Mouse (Mus musculus): Measurements from ENCODE around the gene Chfr. TPM values are rescaled to one million over a fixed set of nuclear protein-coding genes. Genes with fewer than 3 reads are reported as not detected.
"Not testable (repeated sequence)": the region's sequence is repeated elsewhere in the genome, so short reads cannot be mapped to it uniquely, and the experiment has no call there.

Gene Chfr
- polyA plus RNA-seq, 1 experiment from 2014 or later, result 32.6 TPM

- WGBS, result 90% methylated on average over 19 of the region's 19 CpGs
- no peak overlapping the region for H3K4me2 ChIP-seq
- peaks cover 25% of the 10 kb centered on the region for H3K4me1 ChIP-seq
- ATAC-seq (ENCODE audit: insufficient read depth, low FRiP score, low read depth), result no peak
- H3K27me3 ChIP-seq (replicated peaks), result no peaks in the 10 kb centered on the region
- H3K9ac ChIP-seq, result no peak overlapping the region
- no peaks in the 10 kb centered on the region for H3K9me3 ChIP-seq
- peaks cover 34% of the 10 kb centered on the region for H3K36me3 ChIP-seq
- no peak overlapping the region for H3K4me3 ChIP-seq (replicated peaks)
- no peak overlapping the region for H3K27ac ChIP-seq
These were observed 32.6 kb upstream of the Chfr start for GRCm38 (mm10) chr5:110102853-110103625.

- Histone ChIP-seq H3K27ac (no peak overlapping the region), H3K4me2 (no peak overlapping the region), H3K9ac (no peak overlapping the region), H3K9me3 (no peaks in the 10 kb centered on the region), H3K36me3 (peaks cover 34% of the 10 kb centered on the region), H3K4me1 (peaks cover 25% of the 10 kb centered on the region), H3K4me3 (replicated peaks) (no peak overlapping the region), H3K27me3 (replicated peaks) (no peaks in the 10 kb centered on the region)
- ATAC-seq (ENCODE audit: insufficient read depth, low FRiP score, low read depth), result no peak
- WGBS, result 95% methylated on average over 27 of the region's 27 CpGs
These were observed 31.6 kb upstream of the Chfr start for GRCm38 (mm10) chr5:110103901-110104615.

GRCm38 (mm10) chr5:110104616-110105380 lies 30.8 kb upstream of the Chfr start:
- Histone ChIP-seq H3K4me2 (no peak overlapping the region), H3K4me1 (peaks cover 25% of the 10 kb centered on the region), H3K9ac (no peak overlapping the region), H3K9me3 (no peaks in the 10 kb centered on the region), H3K27me3 (replicated peaks) (no peaks in the 10 kb centered on the region), H3K36me3 (peaks cover 34% of the 10 kb centered on the region), H3K4me3 (replicated peaks) (no peak overlapping the region), H3K27ac (no peak overlapping the region)
- 95% methylated on average over 36 of the region's 36 CpGs for WGBS
- no peak for ATAC-seq (ENCODE audit: insufficient read depth, low FRiP score, low read depth)

GRCm38 (mm10) chr5:110106140-110106871 lies 29.3 kb upstream of the Chfr start:
- ATAC-seq (ENCODE audit: insufficient read depth, low FRiP score, low read depth), result no peak
- Histone ChIP-seq H3K9ac (no peak overlapping the region), H3K4me1 (peaks cover 16% of the 10 kb centered on the region), H3K27ac (no peak overlapping the region; the same call in 1 of the 2 replicates), H3K4me2 (peak overlapping the region; percentile 87), H3K9me3 (no peaks in the 10 kb centered on the region), H3K36me3 (peaks cover 34% of the 10 kb centered on the region), H3K27me3 (replicated peaks) (no peaks in the 10 kb centered on the region), H3K4me3 (replicated peaks) (peak overlapping the region; percentile 84)
- 95% methylated on average over 26 of the region's 26 CpGs for whole genome bisulfite sequencing

GRCm38 (mm10) chr5:110106901-110107564 lies 28.6 kb upstream of the Chfr start:
- no peaks in the 10 kb centered on the region for H3K9me3 ChIP-seq
- peaks cover 34% of the 10 kb centered on the region for H3K36me3 ChIP-seq
- peak overlapping the region; percentile 84 for H3K4me3 ChIP-seq (replicated peaks)
- no peak; the same call in 1 of the 2 replicates for ATAC-seq (ENCODE audit: insufficient read depth, low FRiP score, low read depth)
- peak overlapping the region; percentile 100 for H3K27ac ChIP-seq
- peak overlapping the region; percentile 87 for H3K4me2 ChIP-seq
- H3K4me1 ChIP-seq, result peaks cover 9% of the 10 kb centered on the region
- 13% methylated on average over 41 of the region's 41 CpGs for WGBS
- H3K27me3 ChIP-seq (replicated peaks), result no peaks in the 10 kb centered on the region
- peak overlapping the region; percentile 67; the same call in 1 of the 2 replicates for H3K9ac ChIP-seq

- peak within 1 kb of the TSS; percentile 100 for H3K27ac ChIP-seq
- peak within 1 kb of the TSS; percentile 87 for H3K4me2 ChIP-seq
- H3K36me3 ChIP-seq, result peaks cover 38% of the 10 kb centered on the region
- H3K4me1 ChIP-seq, result peaks cover 8% of the 10 kb centered on the region
- no peaks in the 10 kb centered on the region for H3K9me3 ChIP-seq
- peak; percentile 90 for ATAC-seq (ENCODE audit: insufficient read depth, low FRiP score, low read depth)
- peak within 1 kb of the TSS; percentile 67 for H3K9ac ChIP-seq
- no peaks in the 10 kb centered on the region for H3K27me3 ChIP-seq (replicated peaks)
- H3K4me3 ChIP-seq (replicated peaks), result peak within 1 kb of the TSS; percentile 84
- WGBS, result under 1% methylated on average over 71 of the region's 71 CpGs
These were observed 27.9 kb upstream of the Chfr start, which contains the start of gene Gtpbp6 for GRCm38 (mm10) chr5:110107581-110108304. Gene Gtpbp6, minus strand, starts transcription at chr5:110108197.

GRCm38 (mm10) chr5:110108305-110108628 lies 27.4 kb upstream of the Chfr start:
- Histone ChIP-seq H3K4me1 (peaks cover 8% of the 10 kb centered on the region), H3K27ac (peak overlapping the region; percentile 100), H3K9me3 (no peaks in the 10 kb centered on the region), H3K4me3 (replicated peaks) (peak overlapping the region; percentile 84), H3K9ac (no peak overlapping the region), H3K36me3 (peaks cover 40% of the 10 kb centered on the region), H3K4me2 (peak overlapping the region; percentile 87), H3K27me3 (replicated peaks) (no peaks in the 10 kb centered on the region)
- 0% methylated on average over 7 of the region's 7 CpGs for whole genome bisulfite sequencing
- ATAC-seq (ENCODE audit: insufficient read depth, low FRiP score, low read depth), result no peak

- 1% methylated on average over 12 of the region's 12 CpGs for WGBS
- no peaks in the 10 kb centered on the region for H3K27me3 ChIP-seq (replicated peaks)
- peak within 1 kb of the TSS; percentile 37; the same call in 1 of the 2 replicates for H3K9ac ChIP-seq
- H3K36me3 ChIP-seq, result peaks cover 23% of the 10 kb centered on the region
- H3K27ac ChIP-seq, result peak within 1 kb of the TSS; percentile 82
- H3K9me3 ChIP-seq, result no peaks in the 10 kb centered on the region
- peak; percentile 11 for ATAC-seq (ENCODE audit: insufficient read depth, low FRiP score, low read depth)
- peaks cover 8% of the 10 kb centered on the region for H3K4me1 ChIP-seq
- H3K4me3 ChIP-seq (replicated peaks), result peak within 1 kb of the TSS; percentile 58
- peak within 1 kb of the TSS; percentile 80 for H3K4me2 ChIP-seq
These were observed 25.6 kb upstream of the Chfr start, which contains the start of gene Zfp605 for GRCm38 (mm10) chr5:110109991-110110441. Gene Zfp605, plus strand, starts transcription at chr5:110110092.

- not testable (repeated sequence) for H3K9me3 ChIP-seq; H3K27ac ChIP-seq; H3K4me1 ChIP-seq; H3K9ac ChIP-seq; H3K4me3 ChIP-seq (replicated peaks); H3K27me3 ChIP-seq (replicated peaks); ATAC-seq (ENCODE audit: insufficient read depth, low FRiP score, low read depth); H3K4me2 ChIP-seq
- WGBS, result 83% methylated on average over 3 of the region's 3 CpGs
- H3K36me3 ChIP-seq, result peaks cover 11% of the 10 kb centered on the region
These were observed 13.3 kb upstream of the Chfr start for GRCm38 (mm10) chr5:110122380-110122779.

- Histone ChIP-seq H3K4me2 (peak overlapping the region; percentile 81), H3K9ac (peak overlapping the region; percentile 59), H3K36me3 (peaks cover 4% of the 10 kb centered on the region; the same call in 1 of the 2 replicates), H3K4me3 (replicated peaks) (peak overlapping the region; percentile 88), H3K4me1 (no peaks in the 10 kb centered on the region), H3K9me3 (no peaks in the 10 kb centered on the region), H3K27ac (peak overlapping the region; percentile 58; the same call in 1 of the 2 replicates), H3K27me3 (replicated peaks) (no peaks in the 10 kb centered on the region)
- ATAC-seq (ENCODE audit: insufficient read depth, low FRiP score, low read depth), result no peak
- 6% methylated on average over 18 of the region's 18 CpGs for WGBS
These were observed 434 bp downstream of the Chfr start for GRCm38 (mm10) chr5:110136087-110136464.
